Mouse (Mus musculus) ovary, postnatal 36 days (tissue): ENCODE data around the gene Thsd7a.

Experiments
- DNase-seq: peaks from one replicate; pipeline ENCODE4 v3.0.0; 2022; ENCODE audit warnings: low spot score, mixed read lengths

Gene Thsd7a

DNA sequence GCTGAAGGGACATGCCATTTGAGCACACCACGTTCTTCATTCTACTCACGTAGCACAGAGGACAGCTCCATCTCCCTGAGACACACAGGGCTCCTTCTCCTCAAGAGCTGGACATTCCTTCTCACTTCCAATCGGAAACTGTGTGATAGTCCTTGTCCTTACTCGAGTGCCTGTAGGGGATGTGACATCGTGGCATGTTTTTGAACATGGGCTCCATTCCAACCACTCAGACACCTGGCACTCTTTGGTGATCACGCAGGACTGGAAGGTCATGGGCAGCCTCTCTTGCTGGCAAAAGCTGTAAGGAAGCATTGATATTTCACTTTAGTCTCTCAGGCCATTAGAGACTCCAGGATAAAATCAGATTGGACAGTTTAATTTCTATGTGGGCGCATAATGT is 245.3 kb downstream of the Thsd7a start:
- DNase-seq, result no peak

DNA sequence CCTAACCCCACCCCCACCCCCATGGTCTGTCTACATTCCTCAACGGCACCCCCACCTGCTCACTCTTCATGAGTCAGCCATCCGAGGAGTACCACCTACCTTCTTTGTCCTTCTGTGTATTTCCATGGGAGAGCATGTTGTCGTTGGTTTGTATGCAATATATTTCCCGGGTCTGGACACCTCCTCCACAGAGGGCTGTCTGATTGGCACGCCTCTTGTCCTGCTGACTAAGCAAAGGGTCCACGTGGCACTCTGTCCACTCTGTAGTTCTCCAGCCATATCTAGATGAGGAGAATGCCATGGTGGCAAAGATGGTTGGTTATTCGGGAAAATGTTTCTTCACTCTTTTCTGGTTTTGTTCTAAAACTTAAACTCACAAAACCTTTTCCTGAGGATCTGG is 248.3 kb downstream of the Thsd7a start:
- DNase-seq, result no peak

DNA sequence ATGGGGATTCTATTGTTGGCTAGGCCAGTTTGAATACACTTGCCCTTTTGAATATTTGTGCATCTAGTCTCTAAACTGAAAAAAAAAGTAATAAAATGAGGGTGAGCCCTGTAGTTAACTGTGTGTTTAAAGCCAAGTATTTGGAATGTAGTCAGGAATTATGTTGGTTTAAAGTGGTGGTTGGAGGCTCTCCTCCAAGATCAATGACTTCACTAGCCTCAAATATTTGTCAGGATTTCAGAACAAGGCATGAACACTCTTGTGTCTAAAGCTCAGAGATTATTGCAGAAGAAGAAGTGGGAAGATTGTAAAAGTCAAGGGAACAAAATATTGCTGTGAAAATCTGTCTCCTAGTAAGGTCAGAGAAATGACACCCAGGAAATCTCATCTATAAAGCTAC is 249.3 kb downstream of the Thsd7a start:
- DNase-seq, result no peak

DNA sequence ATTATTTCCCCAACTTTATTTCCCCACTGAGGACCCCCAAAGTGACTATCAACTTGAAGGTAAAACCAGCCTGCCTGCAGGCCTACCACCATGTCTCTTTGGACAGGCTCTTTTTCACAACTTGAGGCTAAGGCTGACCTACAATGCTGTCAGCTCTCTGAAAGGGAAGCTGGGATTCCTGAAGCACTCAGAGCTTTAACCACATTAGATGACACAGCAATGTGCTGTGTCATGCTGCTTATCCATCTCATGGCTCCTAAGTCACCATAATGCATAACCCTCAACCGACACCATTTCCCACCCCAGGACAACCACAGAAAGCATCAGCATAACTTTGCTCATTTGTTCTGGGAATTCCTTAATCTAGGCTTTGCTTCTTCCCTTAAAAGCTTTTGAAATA is 255.6 kb downstream of the Thsd7a start:
- no peak for DNase-seq

DNA sequence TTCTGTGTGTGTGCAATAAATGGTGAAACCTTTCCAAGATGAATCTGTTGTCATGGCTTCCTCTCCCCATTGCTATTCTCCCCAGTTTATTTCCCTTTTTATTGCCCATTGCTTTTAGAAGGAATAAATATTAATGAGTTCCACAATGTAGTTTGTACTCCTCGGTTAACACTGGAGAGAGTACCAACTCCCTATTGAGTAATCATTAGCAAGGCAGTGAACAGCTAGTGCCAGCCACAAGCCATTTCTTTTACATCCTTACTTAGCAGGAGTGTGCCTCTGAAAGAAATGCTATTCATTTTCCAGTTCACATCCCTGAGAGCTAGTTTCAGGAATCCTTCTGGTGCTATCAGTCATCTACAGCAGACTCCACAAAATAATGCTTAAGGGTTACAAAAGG is 260.3 kb downstream of the Thsd7a start:
- DNase-seq, result no peak

DNA sequence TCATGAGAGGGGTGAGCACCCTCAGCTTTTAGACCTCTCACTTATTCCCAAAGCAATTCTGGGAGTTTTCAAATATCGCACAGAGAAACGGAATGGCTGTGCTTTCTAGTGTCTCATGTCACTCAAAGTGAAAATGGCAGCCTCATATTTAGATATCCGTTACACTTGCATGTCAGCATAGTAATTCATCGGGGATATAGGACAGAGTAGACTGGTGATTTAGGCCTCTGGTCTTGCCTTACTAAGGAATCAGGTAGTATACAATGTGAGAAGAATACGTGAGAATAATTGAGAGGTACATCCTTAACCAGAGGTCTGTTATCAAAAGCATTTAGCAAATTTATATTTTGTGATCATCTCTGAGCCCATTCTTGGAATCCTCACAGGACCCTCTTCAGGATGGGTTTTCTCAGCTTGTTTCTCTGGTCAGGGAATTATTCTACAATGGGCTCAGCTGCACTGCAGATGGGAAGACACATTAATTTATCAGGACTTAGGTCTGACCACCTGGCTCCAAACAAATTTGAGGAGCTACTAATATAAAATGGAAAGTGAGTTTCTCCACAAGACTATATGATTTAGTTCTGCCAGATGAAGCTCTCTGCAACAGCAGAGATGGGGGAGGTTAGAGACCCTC is 267.6 kb downstream of the Thsd7a start:
- DNase-seq, result no peak

DNA sequence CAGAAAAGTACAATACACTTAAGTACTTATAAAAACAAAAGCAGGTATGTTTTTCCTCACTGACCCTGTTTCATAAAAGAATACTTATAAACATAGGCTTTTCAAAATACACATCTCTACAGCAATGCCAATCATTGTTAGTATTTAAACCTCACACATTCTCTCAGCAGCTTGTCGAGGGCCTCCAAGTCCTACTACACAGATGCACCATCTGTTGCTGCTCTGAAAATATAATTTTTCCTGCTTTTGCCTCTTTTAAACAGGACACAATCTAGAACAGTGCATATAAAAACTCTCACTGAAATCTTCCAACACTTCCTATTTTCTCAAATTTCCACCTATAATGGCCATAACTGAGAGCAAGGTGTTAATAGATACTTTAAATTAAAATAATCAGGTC is 270.9 kb downstream of the Thsd7a start:
- DNase-seq, result no peak

DNA sequence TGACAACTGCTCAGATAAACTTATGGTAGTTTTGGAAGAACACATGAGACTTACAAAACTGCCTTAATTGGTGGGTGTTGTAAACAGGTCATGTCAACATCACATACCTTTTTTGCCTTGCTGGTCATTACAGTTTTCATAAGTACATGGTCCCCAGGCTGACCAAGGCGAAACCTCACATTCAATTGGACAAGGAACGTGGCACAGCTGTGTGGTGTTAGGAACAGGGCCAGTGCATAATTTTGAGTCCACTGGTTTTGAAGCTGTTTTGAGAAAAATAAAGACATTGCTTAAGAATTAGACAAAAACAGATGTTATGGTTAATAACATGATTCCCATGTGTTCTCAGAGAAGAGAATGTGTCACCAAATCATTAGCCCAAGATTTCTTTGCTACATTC is 278.3 kb downstream of the Thsd7a start:
- no peak for DNase-seq

DNA sequence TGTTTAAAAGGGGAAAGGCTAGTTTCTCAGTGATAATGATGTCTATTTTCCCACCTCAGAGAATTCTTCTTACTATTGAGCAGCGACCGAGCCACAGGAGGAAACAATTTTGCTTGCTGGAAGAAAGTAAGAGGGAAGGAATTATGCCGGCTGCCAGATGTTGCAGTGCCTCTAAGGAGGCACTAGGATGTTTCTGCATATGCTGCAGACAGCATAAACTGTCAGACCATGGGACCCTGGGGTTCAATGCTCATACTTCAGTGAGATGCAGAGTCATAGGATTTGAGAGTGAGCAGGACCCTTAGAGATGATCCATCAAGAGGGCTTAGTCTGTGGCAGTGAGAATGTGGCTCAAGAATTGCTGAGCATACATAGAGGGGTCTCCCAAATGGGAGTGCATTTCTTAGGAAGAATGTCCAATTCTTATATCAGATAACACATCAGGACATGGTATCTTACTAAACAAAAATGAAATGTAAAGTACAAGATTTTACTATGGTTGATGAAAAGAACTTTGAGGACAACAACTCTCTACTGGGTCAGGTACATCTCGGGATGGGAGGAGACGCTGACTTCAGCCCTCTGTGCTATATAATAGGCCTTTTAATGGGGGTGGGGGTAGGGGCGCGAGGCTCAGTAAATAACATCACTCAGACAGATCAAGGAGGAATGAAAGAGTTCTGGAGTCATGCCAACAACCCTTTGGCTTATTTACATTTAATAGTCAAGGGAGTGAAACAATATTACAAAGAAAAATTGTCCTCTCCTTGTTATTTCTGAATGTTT is 281.7 kb downstream of the Thsd7a start:
- no peak for DNase-seq

DNA sequence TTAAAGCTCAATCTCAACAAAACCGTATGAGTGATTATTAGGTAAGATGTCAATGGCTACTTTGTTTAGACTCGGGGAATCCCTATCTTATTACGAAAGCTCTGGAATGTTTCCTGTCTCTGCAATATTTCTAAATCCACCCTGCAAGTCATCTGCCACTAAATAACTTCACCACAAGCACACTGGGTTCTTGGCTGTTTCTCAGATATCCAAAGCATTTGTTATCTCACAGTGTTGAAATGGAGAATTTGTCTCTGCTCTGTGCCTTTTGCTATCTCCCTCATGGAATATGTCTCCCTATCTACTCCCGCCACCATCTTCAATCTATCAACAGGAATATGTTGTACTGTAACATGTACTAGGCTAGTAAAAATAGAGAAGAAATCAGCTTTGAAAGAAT is 290.4 kb downstream of the Thsd7a start:
- no peak for DNase-seq

DNA sequence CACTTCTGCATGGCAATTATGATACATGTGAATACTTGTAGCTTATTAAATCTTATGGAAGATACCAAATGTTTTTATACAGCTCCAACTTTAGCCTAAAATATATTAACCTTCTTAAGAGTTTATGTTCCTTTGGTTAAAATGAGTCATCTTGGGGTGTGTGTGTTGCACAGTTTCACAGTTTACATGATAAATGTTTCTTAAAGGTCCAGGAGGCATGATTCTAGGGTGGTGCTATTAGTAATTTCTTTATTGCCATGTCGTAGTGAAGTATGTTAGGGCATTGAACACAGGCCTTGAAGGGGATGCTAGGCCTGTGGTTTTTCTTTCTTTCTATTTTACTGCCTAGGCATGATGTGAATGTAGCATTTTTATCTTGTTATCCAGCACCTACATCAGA is 291.8 kb downstream of the Thsd7a start:
- no peak for DNase-seq

DNA sequence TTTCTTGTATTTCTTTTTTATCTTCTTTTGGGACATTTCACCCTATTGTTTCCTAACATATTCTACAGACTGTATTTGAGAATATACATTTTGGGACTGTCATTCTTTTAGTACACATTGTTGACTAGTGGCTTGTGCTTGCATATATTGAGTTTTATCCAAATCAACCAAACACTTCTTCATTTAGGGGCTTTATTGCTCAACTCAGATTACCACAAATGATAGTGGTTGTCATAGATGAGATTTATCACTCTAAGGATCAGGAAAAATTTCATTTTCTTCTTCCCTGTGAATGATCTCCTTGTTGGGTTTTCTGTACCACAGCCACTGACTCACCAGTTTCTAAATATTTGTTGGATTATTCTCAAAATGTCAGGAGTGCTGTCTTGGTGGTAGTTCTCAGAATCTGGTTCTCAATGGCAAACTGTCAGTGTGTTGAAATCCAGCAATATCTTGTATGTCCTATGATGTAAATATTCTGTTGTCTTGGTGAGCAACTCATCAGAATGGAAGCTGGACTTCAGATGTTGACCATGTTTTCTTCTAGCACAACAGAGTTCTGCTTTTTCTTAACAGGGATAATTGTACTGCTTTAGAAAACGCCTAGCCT is 294.2 kb downstream of the Thsd7a start:
- no peak for DNase-seq

DNA sequence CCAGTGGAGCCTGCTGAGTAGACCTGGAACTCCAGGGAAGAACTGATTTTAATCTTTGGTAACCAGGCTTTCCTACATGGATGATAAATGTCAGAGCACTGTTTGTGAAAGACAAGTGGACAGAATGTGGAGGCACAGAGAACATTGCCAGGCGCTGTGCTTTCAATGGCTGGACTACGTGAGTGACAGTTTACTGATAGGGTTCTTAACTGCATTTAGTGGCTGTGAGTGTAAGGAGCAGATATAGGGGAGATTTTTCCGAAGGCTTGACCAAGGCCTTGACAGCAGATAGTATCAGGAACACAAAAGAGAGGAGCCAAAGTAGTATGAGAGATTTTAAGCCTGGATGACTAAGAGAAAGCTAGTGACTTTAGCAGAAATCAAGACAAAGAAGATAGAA is 295.1 kb downstream of the Thsd7a start:
- DNase-seq, result no peak

DNA sequence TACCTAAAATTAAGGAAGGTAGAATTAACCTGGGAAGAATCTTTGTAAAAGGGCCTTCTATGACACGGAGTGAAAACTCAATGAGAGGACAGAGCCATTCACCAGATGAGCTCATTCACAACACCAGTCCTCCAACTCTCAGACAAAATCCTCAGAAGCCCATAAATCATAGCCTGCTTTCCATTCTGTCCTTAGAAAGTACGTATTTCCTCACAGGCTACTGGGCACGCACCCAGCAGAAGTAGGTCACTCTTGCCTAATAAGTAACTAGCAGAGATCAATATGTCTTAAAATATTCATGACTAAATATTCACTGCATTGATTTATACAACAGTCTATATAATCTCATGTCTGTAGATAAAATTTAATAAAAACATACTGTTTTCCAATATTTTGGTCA is 300.4 kb downstream of the Thsd7a start:
- peak; percentile 9 for DNase-seq

DNA sequence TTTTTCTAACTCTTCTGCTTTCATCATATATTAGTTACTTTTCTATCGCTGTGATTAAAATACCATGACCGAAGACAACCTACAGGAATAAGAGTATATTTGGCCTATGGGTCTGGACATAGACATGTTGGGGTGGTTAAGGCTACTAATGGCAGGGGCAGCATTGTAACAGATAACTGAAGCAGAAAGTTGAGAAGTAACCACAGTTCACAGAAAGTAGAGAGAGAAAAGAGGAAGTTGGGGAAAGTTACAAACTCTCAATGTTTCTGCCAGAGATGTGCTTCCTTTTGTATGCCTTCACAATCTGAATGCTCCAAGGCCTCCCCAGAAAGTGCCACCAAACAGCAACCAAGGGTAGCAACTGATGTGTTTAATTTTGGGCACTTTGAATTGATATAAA is 303.7 kb downstream of the Thsd7a start:
- no peak for DNase-seq

DNA sequence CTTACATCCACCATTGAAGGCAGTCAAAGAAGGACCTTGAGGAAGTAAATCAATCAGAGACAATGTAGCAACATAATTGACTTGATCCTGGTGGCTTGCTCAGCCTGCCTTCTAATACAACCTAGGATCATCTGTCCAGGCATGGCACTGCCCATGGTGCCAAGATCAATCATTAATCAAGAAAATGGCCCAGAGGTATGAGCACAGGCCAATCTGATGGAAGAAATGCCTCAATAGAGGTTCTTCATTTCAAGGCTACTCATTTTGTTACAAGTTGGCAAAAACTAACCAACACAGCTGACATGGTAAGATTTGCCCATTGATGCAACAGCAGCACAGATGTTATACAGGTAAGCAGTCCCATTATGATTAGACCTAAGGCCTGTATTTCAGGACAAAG is 309.6 kb downstream of the Thsd7a start:
- DNase-seq, result no peak

DNA sequence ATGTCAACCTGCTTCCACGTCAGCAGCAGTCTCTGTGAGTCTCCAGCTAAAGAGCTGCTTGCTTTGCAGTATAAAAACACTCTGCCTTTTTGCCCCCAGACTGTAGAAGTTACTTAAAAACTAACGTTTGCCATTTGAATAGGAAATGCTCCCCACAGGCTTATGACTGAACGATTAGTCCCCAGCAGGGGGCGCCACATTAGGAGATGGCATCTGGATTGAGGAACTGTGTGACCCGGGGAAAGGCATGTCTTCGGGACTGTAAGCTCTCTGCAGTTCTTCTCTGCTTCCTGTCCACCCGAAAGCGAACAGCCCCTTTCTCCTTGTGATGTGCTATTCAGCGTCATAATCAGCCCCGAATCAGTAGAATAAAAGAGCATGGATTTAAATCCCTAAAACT is 330.1 kb downstream of the Thsd7a start:
- DNase-seq, result no peak

DNA sequence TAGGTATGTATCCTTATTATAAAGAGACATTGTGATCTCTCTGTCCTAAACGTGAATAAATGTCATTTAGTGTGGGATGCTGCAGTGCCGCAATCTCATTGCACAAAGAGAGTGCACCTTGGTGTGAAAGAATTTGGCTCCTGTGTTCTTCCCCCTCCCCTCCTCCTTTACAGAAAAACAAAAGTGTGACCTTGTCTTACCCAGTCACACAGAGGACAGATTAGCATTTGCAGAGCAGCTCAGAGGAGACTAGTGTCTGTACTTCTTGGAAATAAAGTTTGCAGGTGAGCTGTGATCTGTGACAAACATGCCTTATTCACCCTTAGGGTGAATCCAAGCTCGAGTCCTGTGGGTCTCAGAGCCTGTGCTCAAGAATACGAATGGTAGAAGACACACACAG is 332.2 kb downstream of the Thsd7a start:
- no peak for DNase-seq

DNA sequence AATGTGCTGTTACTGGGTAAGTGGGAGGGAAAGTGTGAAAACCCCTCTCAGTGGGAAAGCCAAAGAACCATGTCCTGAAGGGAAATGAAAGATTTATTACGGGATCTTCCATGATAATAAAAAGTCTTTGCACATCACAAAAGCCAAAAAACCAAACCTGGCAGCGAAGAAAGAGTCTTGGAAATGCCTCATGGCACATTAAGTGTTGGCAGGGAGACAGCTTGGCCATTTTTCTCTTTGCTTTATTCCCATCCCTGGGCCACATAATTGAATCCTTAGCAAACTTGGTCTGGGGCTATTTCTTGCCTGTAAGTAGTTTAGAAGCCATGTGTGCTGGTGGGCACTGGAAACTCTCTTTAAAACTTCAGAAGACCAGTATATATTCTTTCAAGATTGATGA is 344.8 kb downstream of the Thsd7a start:
- DNase-seq, result no peak

DNA sequence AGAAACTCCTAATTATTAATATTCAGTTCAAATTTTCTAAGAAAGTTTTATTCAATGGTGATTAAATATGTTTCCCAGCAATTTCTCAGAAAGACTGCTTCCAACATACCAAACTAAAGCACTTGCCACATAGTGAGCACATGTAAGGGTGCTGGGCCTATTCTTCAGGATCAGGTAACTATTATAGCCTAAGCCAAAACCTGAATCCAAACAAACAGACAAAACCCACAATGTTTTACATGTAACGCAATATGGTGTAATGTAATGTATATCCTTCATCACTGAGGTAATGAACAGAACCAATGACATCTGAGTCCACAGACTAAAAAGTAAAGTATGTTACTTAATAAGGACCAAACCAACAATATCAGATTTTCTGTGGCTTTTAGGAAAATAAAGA is 346.2 kb downstream of the Thsd7a start:
- no peak for DNase-seq

DNA sequence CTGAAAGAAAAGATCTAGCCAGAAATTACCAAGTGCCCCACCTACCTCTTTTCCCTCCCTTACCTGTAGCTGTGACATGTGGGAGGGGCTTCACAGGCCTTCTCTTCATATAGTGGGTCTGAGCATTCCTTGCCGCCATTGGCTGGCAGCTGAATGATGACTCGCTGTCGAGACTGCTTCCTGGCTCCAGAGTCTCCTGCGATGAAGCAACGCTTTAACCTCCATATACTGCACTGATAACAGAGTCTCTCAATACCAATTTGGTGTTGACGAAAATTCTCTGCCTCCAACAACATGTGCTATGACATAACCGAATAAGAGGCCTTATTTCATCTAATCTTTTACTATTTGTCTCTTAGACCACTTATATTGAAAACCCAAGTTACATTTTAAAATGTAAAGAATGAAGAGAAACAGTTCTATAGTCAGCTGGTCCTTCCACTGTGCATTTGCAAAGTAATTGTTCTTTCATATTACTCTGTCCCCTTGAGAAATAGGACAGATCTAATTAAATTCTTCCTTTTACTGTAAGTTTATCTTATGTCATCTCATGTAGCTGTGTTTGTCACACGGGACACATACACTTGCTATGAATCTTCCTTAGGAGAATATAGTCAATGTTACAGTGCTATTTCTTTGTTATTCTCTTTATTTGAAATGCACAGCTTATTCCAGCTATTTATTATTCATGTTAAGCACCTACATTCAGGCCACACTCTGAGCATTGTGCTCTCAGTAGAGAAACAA is 351.3 kb downstream of the Thsd7a start:
- DNase-seq, result no peak

DNA sequence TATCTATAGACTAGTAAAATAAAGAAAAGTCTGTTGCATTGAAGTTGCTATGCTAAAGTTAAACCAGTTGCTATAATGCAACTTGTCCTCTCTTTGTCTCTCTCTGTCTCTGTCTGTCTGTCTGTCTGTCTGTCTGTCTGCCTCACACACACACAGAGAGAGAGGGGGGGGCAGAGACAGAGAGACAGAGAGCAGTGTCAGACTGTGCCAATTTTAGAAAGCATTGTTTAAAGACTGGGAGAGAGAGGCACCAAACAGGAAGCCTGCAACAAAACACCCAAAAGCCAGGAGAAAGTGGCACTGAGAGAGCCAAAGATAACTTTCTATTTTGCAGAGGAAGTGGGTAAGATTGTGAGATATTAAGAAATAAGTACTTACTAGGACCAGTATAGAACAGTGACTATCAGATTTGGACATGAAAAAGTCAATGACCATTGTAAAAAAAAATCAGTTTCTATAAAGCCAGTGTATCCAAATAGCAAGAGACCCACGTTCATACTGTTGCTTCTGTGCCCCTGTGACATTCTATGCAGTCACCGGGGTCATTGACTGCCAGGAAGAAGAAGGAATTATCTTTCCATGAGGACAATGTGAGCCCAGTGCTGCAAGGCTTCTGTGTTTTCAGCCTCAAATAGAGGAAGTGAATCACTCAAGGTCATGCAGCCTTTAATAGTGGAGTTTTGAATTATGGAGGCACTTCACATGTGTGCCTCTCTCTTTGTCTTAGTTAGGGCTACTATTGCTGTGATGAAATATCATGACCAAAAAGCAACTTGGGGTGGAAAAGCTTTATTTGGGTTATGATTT is 355.4 kb downstream of the Thsd7a start:
- no peak for DNase-seq
